Mouse (Mus musculus): ENCODE data around the gene Ttll5.

DNA sequence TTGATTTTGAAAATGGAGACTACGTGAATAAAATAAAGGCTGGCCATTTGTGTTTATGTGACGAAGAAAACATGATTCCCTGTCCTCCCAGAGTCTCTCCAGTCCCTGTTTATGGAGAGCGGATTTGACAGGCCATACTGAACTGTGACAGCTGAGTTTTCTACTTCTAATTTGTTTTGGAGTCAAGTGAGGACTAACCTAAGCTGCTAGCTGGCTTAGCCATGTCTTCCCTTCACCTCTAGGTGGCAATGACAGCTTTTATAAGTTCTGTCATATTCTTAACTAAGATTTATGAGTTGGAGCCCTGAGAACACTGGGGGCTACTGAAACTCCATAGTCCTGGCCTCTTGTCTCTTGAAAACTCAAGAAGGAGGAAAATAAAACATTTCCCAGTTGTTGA lies 41.1 kb downstream of the Ttll5 start:
- TF ChIP-seq TAL1 (IDR thresholded peaks at IDR 0.05; ENCODE audit: low read length) = no peak
- no peak for TF ChIP-seq GATA1 (IDR thresholded peaks at IDR 0.05; ENCODE audit: low read length)

Measured in erythroblast, embryonic 14.5 days (primary cell).